Comparison of ENCODE assay signal across 15 mouse cellular contexts in genomic region chr1:104241605-104242004, GRCm38 (mm10).
"Had no signal": no experiment of that assay in that cellular context is flagged by ENCODE, and none has a peak within 500 bp of the region (broad histone marks: within the 10 kb centered on the region; RNA-seq: fewer than 3 reads in every experiment).

No protein-coding gene starts in this region.

- H3K4me1 ChIP-seq: intestine, embryonic 15.5 days; limb, embryonic 10.5 days; liver, embryonic 15.5 days; midbrain, embryonic 13.5 days had no signal

- H3K9me3 ChIP-seq: intestine, embryonic 15.5 days; limb, embryonic 10.5 days; liver, embryonic 15.5 days; midbrain, embryonic 13.5 days had no signal

- ATAC-seq: intestine, embryonic 15.5 days; lung, postnatal 0 days; midbrain, embryonic 13.5 days had no signal

- H3K27ac ChIP-seq: intestine, embryonic 15.5 days; layer of hippocampus, adult 2 months; limb, embryonic 10.5 days; liver, embryonic 15.5 days; midbrain, embryonic 13.5 days; stomach, postnatal 0 days had no signal

- H3K4me3 ChIP-seq: intestine, embryonic 15.5 days; layer of hippocampus, adult 2 months; limb, embryonic 10.5 days; liver, embryonic 15.5 days; midbrain, embryonic 13.5 days had no signal

- H3K9ac ChIP-seq: intestine, embryonic 15.5 days; liver, embryonic 15.5 days; midbrain, embryonic 13.5 days had no signal

- H3K36me3 ChIP-seq: intestine, embryonic 15.5 days; limb, embryonic 10.5 days; liver, embryonic 15.5 days; midbrain, embryonic 13.5 days had no signal

- H3K4me2 ChIP-seq: intestine, embryonic 15.5 days; liver, embryonic 11.5 days; liver, embryonic 15.5 days; midbrain, embryonic 13.5 days had no signal

- DNase-seq: kidney, adult 18-20 months; kidney, postnatal 10 days; kidney, postnatal 4 days; lung, adult 2 months; lung, postnatal 36 days; thymus, adult 18-20 months; thymus, postnatal 14 days had no signal

- H3K27me3 ChIP-seq: intestine, embryonic 15.5 days; liver, embryonic 15.5 days; midbrain, embryonic 13.5 days had no signal
